Mouse (Mus musculus): Measurements from ENCODE around the gene Dnah8. TPM values are rescaled to one million over a fixed set of nuclear protein-coding genes. Genes with fewer than 3 reads are reported as not detected.
A peak's percentile ranks its signal among the peaks of the same experiment; 100 is the strongest.

The Dnah8 gene
- total RNA-seq, 1 experiment from 2014 or later, result 10.6 TPM

DNA sequence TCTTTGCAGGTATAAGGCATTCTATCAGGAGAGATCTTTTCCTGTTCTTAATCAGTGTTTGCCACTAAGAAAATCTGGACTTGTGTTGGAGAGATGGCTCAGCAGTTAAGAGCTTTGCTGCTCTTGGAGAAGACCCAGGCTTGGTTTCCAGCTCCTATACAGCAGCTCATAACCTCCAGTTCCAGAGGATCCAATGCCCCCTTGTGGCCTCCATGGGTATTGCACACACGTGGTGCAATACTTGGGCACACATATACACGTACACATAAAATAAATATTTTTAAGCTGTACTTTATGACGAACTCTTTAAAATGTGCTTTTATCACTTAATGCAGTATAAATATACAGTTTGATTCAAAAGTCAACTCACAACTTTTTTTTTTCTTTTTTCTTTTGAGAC, 24.6 kb downstream of the Dnah8 start:
- no peak for ATAC-seq (replicated peaks; ENCODE audit: insufficient number of reproducible peaks, low FRiP score, low TSS enrichment, poor library complexity, severe bottlenecking)

DNA sequence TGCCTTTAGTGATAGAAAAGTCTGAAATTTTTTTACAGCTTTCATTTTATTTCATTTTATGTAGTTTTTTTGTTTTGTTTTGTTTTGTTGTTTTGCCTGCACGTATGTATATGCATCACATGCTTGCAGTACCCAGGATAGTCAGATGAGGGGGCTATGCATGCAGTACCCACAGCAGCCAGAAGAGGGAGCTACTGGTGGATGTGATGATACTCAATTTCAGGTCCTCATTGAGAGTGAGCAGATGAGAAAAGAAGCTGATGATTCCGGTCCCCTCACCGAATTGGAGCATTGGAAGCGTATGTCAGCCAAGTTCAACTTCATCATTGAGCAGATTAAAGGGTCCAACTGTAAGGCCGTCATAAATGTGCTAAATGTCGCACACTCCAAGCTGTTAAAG, 28.9 kb downstream of the Dnah8 start:
- no peak for ATAC-seq (replicated peaks; ENCODE audit: insufficient number of reproducible peaks, low FRiP score, low TSS enrichment, poor library complexity, severe bottlenecking)

DNA sequence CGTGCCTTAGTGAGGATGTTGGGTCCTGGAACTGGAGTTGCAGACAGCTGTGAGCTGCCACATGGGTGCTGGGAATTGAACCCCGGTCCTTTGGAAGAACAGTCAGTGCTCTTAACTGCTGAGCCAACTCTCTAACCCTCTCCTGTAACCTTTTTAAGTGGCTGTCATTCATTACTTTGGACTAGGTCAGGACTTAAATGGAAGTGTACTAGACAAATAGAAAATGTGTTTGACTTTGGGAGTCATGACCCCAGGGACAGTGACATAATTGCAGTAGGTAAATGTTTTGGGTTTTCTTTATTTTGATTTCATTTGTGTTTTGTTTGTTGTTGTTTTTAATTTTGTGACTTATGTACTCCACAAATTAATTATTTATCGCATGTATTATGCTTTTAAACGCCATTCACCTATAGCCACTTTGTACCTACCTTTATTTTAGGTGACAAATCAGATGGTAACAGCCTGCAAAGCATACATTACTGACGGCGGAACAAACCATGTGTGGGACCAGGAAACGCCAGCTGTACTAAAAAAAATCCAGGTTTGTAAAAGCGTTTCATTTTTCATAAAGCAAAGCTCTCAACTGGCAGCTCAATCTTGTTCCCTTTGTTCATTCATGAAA, 33.5 kb downstream of the Dnah8 start:
- ATAC-seq (replicated peaks; ENCODE audit: insufficient number of reproducible peaks, low FRiP score, low TSS enrichment, poor library complexity, severe bottlenecking), result no peak

DNA sequence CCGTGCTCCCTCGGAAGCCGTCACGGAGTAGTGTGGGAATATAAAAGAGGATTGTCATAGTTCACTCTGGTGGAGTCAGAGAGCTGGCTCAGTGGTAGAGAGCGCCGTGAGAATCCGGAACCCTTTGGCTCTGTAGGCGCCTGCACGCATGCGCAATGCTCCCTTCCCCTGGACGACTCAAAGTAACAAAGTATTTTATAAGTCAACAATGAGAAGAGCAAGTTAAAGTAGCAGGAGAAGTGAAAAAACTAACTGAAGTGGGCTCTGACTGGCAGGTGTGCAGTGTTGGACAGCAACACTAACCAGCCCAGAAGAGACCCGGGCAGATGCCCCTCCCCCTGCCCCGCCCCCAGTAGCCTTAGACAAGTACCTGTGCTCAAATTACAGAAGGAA, 34.0 kb downstream of the Dnah8 start:
- peak; percentile 27; the same call in 1 of the 2 replicates for ATAC-seq (replicated peaks; ENCODE audit: insufficient number of reproducible peaks, low FRiP score, low TSS enrichment, poor library complexity, severe bottlenecking)

DNA sequence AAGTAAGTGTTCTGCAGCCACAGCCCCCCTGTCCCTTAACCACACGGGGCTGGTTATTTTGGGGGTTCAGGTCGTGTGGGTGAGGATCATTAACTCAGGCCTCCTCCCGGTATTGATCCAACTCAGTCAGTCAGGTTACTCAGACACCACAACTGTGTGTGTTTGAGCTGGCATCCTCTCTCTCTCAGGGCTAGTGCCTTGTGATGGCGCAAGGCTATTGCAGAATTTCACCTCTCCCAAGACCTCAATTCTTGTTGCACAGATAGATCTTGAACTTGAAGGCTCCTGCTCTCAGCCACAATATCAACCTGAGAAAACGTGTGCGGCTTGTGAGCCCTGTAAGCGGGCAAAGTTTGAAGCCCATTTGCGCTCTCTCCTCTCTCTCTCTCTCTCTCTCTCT, 38.0 kb downstream of the Dnah8 start:
- ATAC-seq (replicated peaks; ENCODE audit: insufficient number of reproducible peaks, low FRiP score, low TSS enrichment, poor library complexity, severe bottlenecking), result no peak

DNA sequence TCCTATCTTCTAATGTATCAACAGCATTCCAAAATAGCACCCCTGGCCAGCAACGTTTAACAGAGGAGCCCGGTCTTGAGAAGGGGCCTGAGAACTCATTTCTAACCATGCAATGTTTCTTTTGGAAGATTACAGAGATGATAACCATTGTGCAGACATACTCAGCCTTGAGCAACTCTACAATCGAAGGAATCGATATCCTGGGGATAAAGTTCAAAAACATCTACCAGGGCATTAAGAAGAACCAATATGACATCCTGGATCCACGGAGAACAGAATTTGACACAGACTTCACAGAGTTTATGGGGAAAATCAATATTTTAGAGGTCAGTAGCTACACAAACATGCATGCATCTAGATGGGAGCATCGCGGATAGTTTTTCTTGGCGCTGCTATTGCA, 39.0 kb downstream of the Dnah8 start:
- ATAC-seq (replicated peaks; ENCODE audit: insufficient number of reproducible peaks, low FRiP score, low TSS enrichment, poor library complexity, severe bottlenecking), result no peak

DNA sequence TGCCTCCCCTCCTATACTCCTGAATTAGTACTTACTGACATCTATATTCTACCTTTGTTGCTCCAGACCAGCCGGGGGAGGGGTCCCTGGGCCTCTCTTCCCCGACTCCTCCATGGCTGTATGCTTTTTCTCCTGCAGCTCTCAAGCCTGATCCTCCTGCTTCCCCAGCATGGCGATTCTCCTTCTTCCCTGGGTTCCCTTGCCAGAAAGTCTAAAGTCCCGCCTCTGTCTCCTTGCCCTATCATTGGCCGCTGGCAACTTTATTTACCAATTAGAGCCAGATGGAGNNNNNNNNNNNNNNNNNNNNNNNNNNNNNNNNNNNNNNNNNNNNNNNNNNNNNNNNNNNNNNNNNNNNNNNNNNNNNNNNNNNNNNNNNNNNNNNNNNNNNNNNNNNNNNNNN, 40.7 kb downstream of the Dnah8 start:
- no peak for ATAC-seq (replicated peaks; ENCODE audit: insufficient number of reproducible peaks, low FRiP score, low TSS enrichment, poor library complexity, severe bottlenecking)

DNA sequence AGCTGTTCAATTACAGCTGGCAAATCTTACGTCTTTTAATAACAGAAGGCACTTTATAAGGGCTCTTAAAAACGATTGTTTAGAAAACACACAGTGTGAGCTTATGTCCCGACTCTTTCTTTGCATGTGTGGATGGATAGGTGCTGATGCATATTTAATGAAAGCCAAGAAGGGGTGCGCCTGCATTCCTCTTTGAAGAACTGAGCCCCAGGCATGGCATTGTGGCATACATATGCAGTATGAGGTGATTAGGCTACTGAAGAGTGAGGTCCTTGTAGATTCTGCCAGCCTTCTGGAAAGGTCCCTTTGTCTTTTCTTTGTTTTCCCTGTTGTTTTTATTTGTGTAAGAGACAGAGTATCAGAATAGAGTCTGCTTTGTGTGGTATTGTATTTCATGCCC, 48.4 kb downstream of the Dnah8 start:
- ATAC-seq (replicated peaks; ENCODE audit: insufficient number of reproducible peaks, low FRiP score, low TSS enrichment, poor library complexity, severe bottlenecking), result no peak

DNA sequence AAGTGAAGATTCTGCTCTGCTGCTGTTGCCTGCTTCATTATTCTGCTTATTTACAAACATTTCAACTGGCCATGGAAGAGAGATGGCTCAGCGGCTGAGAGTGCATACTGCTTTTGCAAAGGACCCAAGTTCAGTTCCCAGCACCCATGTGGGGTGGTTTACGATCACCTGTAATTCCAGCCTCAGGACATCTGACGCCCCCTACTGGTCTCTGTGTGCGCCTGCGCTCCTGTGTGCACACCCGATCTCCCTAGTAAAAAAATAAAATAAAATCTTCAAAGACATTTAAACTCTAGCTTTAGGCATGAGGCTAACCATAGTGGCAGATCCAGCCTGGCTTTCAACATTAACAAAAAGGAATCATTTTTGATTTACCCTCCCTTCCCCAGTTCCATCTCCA, 48.9 kb downstream of the Dnah8 start:
- no peak for ATAC-seq (replicated peaks; ENCODE audit: insufficient number of reproducible peaks, low FRiP score, low TSS enrichment, poor library complexity, severe bottlenecking)

DNA sequence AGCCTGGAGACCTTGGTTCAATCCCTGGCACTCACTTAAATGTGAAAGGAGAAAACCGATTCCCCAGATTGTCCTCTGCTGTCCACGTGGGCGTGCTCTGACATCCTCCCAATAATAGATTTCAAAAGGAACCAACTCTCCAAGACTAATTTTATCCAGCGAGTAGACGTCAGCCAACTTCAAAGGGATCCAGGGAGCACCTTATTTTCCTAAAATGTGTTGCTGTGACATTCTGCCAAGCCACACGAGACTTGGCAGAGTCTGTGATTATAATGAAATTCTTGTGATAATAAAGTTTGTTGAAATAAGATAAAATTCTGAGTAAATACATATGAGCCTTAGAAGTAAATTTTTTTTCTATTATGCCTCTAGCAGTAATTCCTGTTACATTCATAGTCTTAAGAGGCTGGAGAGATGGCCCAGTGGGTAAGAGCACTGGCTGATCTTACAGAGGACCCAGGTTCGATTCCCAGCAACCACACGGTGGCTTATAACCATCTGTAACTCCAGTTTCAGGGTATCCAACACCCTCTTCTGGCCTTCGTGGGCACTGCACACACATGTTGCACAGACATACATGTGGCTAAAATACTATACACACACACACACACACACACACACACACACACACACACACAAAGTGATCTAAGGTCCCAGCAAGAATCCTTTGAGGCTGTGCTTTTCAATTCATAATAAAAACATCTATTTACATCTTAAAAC, 51.0 kb downstream of the Dnah8 start:
- ATAC-seq (replicated peaks; ENCODE audit: insufficient number of reproducible peaks, low FRiP score, low TSS enrichment, poor library complexity, severe bottlenecking), result no peak

DNA sequence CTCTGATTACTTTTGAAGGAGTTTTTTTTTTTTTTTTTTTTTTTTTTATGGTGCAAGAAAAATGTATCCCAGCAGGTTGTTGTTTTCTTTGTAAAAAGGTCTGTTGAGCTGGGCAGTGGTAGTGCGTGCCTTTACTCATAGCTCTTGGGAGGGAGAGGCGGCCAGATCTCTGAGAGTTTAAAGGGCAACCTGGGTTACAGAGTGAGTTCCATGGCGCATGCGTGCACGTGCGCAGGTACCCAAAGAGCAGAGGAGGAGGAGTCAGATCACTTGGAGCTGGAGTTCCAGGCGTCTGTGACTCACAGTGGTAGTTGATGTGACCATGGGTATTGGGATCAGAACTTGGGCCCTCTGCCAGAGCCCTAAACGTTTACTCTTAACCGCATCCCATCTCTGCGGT, 54.4 kb downstream of the Dnah8 start:
- ATAC-seq (replicated peaks; ENCODE audit: insufficient number of reproducible peaks, low FRiP score, low TSS enrichment, poor library complexity, severe bottlenecking), result no peak

DNA sequence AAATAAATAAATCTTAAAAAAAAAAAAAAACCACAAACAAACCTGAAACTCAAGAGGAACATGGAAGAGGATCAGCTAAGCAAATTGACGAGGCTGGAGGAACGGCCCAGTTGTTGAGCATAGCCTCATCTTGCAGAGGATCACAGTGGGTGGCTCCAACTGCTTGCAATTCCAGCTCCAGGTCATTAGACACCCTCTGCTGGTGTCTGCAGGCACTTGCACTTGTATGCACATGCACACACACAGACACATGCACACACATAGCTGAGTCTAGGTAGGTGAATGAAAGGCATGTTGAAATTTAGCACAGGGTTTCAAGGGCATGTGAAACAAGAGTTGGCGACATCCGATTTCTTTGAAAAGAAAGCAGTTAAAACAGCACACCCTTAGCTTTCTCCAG, 55.5 kb downstream of the Dnah8 start:
- no peak for ATAC-seq (replicated peaks; ENCODE audit: insufficient number of reproducible peaks, low FRiP score, low TSS enrichment, poor library complexity, severe bottlenecking)

DNA sequence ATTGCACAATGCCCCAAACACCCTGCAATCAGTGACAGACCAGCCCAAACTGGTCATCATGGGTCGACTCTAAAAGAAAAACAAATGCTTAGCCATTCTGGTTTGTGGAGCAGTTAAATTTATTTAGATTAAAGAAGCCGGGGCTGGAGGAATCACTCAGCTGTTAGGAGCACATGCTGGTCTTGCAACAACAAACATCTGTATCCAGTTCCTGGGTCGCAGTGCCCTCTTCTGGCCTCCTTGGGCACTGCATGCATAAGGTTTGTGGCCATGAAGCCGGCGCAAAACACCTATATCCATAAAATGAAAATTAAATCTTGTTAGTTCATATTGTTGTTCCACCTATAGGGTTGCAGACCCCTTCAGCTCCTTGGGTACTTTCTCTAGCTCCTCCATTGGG, 57.5 kb downstream of the Dnah8 start:
- 0 out of 2 replicates have a peak, but pooled peaks have one; percentile 71 for ATAC-seq (replicated peaks; ENCODE audit: insufficient number of reproducible peaks, low FRiP score, low TSS enrichment, poor library complexity, severe bottlenecking)

DNA sequence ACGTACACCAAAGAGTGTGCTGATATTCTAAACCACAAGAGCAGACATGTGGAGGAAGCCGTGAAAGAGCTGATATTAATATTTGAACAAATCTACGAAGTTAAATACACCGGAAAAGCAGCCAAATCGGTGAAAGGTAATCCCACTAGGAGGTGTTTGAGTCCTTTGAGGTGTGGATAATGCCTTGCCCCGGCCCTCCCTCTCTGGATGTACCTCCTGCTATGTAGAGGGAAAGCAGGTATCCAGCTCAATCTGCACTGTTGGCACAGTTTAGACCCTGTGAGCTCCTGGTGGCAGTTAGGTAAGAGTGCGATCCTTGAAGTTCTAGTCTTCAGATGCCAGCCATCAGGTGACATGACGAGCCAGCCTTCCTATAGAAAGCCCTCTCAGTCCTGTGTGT, 66.0 kb downstream of the Dnah8 start:
- no peak for ATAC-seq (replicated peaks; ENCODE audit: insufficient number of reproducible peaks, low FRiP score, low TSS enrichment, poor library complexity, severe bottlenecking)

DNA sequence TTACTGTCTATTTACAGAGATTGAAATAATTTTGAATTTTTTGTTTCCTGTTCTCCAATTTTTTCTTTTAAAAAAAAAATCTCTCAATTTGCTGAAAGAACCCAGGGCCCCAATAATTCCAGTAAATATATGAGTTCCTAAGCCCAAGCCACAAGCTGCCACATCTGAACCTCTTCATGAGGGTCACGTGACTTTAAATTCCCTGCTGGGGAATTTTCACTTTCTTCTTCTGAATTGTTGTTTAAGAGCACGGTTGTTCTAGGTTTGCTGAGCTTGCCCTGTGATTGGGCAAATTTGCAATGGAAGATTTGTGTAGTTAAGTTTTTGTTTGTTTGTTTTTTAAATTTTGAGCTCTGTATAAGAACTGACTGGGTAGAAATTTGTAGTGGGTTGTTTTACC, 67.3 kb downstream of the Dnah8 start:
- no peak for ATAC-seq (replicated peaks; ENCODE audit: insufficient number of reproducible peaks, low FRiP score, low TSS enrichment, poor library complexity, severe bottlenecking)

DNA sequence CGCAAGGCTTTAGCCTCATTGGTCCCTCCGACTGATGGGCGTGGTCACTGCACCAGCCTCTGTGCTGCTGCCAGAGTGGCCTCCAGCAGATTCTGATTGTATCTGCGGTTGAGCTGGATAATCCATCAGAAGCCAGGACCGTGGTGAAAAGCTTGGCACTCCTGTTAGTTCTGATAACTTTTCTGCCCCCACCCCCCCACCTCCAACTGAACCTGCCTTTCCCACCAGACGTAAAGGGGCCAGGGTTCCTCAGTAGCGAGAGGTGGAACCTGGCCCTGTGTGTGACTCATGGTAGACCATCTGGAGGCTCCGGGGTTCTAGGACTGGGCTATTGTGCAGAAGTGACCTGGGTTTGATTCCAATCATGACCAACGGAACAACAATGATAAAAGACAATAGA, 70.1 kb downstream of the Dnah8 start:
- no peak for ATAC-seq (replicated peaks; ENCODE audit: insufficient number of reproducible peaks, low FRiP score, low TSS enrichment, poor library complexity, severe bottlenecking)

DNA sequence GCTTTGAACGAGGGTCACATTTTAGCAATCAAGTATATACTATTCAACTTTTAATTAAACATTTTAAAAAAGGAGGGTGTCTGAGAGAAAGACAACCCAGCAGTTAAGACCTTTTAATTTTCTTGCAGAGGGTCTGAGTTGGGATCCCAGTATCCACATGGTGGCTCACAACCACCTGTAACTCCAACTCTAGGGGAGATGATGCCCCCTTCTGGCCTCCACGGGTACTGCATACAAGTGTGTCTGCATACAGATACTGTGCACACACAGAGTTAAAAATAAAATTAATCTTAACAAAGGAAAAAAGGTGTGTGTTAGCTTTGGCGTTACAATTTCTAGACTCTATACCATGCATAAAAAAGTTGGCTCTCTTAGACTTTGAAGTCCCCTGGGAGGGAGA, 90.6 kb downstream of the Dnah8 start:
- ATAC-seq (replicated peaks; ENCODE audit: insufficient number of reproducible peaks, low FRiP score, low TSS enrichment, poor library complexity, severe bottlenecking), result no peak

DNA sequence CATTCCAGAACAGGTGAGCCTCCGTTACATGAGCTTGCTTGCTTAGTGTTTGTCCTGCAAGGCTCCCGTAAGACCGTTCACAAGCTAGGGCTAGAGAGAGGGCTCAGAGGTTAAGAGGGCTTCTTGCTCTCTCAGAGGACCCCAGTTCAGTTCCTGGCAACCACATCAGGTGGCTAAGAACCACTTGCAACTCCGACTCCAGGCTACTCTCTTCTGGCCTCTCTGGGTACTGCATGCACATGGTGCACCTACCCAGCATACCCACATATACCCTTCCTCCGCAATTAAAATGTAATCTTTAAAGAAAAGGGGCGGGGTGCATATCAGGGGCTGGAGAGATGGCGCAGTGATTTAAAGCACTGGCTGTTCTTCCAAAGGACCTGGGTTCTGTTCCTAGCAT, 94.0 kb downstream of the Dnah8 start:
- no peak for ATAC-seq (replicated peaks; ENCODE audit: insufficient number of reproducible peaks, low FRiP score, low TSS enrichment, poor library complexity, severe bottlenecking)

DNA sequence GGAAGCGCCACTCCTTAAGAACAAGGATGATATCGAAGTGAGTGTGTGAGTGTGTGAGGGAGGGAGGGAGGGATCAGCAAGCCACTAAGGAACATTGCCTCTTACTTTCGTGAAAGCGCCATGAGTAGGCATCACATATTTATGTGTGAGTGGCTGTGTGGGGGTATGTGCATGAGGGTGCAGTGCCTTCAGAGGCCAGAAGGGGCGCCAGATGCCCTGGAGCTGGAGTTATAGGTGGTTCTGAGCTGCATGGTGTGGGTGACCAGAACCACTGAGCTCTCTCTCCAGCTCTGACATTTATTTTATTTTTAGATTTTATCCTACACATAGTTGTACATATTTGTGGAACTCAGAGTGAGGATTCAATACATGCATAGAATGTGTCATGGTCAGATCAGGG, 94.9 kb downstream of the Dnah8 start:
- no peak for ATAC-seq (replicated peaks; ENCODE audit: insufficient number of reproducible peaks, low FRiP score, low TSS enrichment, poor library complexity, severe bottlenecking)

DNA sequence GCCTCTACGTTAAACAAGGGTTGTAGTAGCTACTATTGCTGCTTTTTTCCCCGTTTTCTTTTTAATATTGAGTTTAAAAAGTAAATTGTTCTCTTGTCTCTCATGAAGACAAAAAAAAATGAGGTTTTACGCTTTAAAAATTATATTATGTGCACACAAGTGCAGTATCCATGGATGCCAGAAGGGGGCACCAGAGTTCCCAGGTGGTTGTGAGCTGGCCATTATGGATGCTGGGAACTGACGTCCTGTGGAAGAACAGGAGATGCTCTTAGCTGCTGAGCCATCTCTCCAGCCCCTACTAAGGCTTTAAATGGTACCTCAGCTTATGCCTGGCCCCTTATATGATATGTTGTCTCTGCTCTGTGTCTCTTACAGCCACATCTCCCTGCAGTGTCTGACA, 103.6 kb downstream of the Dnah8 start:
- no peak for ATAC-seq (replicated peaks; ENCODE audit: insufficient number of reproducible peaks, low FRiP score, low TSS enrichment, poor library complexity, severe bottlenecking)

DNA sequence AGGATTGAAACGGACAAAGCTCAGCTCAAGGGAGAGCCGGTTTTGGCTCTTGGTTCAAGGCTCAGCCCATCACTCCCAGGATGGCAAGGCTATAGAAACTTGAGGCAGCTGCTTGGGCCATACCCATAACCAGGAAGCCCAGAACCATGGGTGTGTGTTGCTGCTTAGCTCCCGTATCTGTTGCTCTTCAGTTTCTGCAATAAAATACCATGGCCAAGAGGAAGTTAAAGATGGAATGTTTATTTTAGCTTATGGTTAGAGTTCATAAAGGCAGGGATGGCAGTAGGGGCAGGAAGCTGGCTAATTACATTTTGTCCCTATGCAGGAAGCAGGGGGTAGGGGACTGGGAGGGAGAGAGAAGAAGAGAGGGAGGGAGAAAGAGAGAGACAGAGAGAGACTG, 108.6 kb downstream of the Dnah8 start:
- ATAC-seq (replicated peaks; ENCODE audit: insufficient number of reproducible peaks, low FRiP score, low TSS enrichment, poor library complexity, severe bottlenecking), result no peak

Measured in monocyte, adult 5-6 weeks (primary cell).